Mouse (Mus musculus) regulatory T cell (primary cell): ENCODE measurements around the gene Sytl3.
"Not testable (repeated sequence)": the region's sequence is repeated elsewhere in the genome, so short reads cannot be mapped to it uniquely, and the experiment has no call there.

ENCODE experiments used
- in situ Hi-C: fragments of 300-600 bp; cut with MboI, MseI; formaldehyde crosslinking; loops from one replicate; pipeline ENCODE4 v1.15.1; 2025; ENCODE audit warnings: high pct_unique_total_duplicates

The Sytl3 gene

DNA sequence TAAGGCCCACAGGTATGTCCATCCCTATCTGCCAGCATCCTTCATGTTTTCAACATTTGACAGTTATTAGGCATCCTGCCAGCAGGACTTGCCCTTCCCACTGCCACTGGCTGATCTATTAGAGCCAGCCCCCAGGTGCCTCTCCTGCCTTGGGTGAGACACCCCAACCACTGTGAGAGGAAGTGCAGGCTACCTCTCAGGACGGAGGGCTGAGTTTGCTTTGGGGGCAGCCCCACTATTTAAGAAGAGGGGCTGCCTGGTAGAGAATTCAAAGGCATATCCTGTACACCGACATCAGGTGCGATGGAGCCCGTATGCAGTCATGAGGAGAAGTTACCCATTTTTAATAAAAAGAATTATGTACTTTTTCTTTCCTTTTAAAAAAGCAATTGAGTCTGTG, 13.2 kb upstream of the Sytl3 start:
- in situ Hi-C loops = not testable (repeated sequence)

DNA sequence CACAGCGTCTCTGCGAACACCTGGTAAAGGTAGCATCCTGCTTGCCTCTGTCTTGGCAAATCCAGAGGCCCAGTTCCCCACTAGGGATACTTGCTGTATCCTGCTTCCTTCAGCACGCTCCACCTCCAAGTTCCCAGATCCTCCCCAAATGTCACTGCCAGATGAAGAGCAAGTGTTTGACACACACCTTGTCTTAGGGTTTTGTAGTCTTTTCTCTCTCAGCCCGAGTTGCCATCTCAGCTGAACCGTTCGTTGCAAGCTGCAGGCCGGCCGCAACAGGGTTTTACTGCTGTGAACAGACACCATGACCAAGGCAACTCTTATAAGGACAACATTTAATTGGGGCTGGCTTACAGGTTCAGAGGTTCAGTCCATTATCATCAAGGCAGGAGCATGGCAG, 12.1 kb upstream of the Sytl3 start:
- in situ Hi-C loops = not testable (repeated sequence)

DNA sequence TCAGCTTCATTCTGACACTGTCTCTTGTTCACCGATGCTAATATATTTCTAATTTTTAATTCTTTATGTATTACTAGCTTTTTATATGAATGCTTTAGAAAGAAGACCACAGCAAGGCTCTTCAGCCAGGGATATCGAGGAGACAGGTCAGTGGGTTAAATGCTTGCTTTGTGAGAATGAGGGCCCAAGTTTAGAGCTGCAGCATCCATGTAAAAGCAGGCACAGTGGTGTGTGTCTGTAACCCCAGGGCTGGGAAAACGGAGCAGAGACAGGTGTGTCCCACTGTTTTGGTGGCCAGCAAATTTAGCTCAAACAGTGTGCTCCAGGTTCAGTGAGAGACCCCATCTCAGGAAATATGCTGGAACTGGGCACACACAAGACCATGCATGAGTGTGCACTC, 11.4 kb upstream of the Sytl3 start:
- in situ Hi-C loops = not testable (repeated sequence)

DNA sequence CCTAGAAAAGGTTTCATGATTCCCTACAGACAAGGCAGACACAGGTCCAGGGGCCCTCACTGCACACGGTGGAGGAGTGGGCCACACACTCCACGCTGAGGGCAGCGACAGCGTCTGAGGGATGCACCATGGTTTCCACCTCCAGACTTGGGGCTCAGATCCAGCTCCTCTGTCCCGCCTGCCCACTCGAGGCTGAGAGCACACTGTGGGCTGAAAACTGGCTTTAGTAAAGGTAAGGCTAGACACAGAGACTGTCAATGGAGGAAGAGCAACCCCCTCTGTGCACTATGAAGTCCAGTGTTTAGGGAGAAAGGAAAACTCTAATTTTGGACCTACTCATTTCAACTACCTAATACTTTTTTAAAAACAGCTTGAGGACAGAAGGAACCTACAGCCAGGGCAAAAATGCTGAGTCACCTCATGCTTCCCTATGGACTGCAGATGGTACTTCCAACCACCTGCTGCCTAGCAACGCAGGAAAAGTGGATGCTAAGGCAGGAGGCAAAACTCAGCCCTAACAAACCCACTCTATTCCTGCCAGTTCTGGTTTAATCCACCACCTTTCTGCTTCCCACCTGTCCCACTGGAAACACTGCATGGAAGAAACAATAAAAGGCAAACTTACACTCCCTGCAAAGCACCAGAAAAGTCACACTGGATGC, 7.9 kb upstream of the Sytl3 start:
- in situ Hi-C loops = loop anchor here (5.0 kb wide), 1 partner anchor 44 kb away; no protein-coding TSS in a partner anchor

DNA sequence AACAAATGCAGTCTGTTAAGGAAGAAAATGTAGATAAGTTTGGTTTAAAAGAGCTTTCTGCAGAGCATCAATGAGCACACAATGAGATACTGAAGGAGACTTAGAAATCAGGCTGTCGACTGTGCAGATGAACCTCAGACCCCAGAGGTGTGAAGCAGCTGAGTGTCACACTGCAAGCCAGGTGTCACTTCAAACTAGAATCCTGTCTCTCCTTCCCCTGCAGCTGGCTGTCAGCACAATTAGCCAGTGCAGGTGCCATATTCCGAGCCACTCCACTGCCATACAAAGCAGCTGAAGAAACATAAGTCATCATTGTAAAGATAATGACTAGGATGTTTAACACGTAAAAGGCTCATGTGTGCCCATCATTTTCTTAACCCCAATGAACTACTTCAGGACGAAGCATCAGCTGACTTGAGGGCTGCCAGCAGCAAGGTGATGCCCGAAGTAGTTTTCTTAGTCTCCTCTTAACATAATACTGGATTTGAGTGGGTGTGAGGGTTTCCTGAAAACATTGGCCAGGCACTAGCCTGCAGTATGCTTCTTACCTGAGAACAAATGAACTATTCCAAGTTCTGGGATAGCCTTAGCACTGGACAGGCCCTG, 5.4 kb upstream of the Sytl3 start:
- in situ Hi-C loops = loop anchor here (5.0 kb wide), 1 partner anchor 46 kb away; no protein-coding TSS in a partner anchor

DNA sequence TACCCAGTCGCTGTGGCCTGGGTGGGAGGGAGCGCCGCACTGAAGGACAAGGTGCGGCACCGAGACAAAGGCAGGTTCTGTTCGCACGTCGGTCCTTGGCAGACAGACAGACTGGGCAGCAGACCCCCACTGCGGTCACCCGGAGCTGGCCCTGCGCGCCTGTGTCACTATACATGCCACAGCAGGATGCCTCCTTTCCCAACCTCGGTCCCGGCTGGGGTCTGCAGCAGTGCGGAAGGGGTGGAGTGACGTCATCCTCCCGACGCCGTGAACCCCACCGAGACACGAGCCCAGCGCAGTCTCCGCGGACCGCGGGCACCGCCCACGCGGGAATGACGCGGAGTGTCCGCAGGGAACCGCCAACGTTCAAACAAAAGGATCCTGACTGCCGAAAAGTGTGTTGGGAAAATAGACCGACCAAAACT, 3.8 kb upstream of the Sytl3 start:
- in situ Hi-C loops = loop anchor here (5.0 kb wide), 1 partner anchor 338 kb away; the partner anchor contains the start of gene Dynlt1a

DNA sequence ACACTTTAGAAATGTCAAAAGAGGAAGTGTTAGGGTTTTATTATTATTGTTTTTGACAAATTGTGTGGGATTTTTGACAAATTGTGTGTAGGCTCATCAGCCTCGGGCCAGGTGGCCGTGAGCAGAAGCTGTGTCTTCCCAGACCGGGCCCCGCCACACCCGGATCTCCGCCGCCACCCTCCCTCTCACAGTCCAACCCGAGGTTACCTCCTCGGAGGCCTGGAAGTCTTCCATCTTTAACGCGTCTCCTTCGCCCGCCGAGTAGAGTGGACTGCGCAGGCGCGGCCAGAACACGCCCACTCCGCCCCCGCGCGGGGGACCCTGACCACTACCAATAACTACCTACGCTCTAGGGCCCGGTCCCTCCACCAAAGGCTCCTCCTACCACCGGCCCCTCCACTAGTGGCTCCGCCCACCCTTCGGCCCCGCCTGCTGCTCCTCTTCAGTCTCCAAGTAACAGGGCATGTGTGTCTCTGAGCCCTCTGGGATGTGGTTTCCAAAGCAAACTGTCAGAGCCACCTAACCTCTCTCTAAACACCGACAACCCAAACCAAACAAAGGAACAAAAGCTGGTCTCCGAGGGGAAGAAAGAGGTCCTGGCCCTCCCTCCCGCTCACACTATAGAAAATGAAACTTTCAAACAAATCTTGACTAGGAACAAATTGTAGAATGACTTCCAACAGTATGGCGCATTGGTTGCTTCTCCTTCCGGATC, 3.2 kb upstream of the Sytl3 start, which contains the start of gene Dynlt1f:
TSS of gene Dynlt1f (minus strand) at position 334 of the 715 bp plus-strand sequence.
- in situ Hi-C loops = loop anchor here (5.0 kb wide), 1 partner anchor 338 kb away; the partner anchor contains the start of gene Dynlt1a

DNA sequence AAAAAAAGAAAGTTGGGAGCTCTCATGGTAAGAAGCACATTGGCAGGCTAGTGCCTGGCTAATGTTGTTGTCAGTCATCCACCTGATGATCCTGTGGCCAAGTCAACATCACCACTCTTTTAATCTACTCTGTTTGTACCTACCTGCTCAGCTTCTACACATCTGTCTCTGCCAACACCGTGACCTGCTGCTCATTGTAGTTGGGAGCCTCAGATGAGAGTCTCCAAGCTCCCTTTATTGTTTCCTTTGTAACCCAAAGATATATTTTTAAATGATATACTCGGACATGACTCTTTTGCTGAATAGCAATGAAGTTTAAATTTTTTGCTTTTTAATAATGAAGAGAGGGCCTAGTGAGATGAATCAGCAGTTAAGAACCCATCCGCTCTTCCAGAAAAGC, 2.4 kb upstream of the Sytl3 start:
- in situ Hi-C loops = loop anchor here (5.0 kb wide), 1 partner anchor 339 kb away; the partner anchor contains the start of gene Dynlt1a

DNA sequence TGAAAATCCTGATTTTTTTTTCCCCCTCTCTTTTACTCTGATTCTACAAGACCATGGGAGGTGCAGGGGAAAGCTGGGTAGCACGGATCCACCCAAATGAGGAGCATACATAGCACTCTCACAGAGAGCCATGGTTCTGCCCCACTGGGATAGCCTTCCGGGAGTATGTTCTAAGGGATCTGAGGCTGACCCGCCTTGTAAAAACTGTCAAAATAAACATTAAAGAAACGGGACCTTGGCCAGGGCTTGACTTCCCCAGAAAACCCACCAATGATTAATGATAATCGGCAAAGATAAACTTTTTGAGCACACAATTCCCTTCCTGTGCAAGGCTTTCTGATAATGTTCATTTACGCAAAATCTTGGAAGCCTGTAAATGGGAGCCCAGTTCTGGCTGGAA, 1.7 kb downstream of the Sytl3 start:
- in situ Hi-C loops = loop anchor here (5.0 kb wide), 1 partner anchor 238 kb away; no protein-coding TSS in a partner anchor

DNA sequence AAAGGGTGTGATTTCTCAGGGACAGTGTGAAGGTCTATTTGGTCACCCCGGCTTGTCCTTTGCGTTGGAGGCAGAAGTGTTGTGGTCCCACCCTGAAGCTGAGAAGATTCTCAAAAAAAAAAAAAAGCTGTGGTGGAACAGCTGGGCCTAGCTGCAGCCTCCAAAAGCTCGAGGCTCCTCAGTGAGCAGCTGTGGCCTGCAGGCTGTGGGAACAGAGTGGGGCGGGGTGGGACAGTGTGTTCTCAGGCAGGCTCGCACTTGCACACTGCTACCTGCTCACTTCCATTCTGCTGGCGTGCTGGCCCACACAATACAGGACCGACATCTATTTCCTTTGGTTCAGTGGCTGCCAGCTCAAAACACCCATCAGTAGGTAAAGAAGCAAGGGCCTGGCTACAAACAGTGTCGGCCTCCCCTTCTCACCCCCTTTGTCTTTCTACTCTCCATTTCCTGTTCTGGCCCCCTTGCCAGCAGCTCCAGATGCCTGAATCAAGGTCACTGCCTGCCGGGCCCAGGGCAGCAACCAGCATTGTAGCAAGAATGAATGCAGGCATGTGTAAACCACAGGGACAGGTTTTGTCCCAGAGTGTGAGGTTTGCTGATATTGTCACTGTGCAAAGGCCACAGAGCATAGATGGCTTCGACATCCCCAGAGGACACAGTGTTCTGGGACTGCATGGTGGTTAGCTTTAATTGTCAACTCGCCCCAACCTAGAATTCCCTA, 2.4 kb downstream of the Sytl3 start:
- in situ Hi-C loops = loop anchor here (5.0 kb wide), 1 partner anchor 239 kb away; no protein-coding TSS in a partner anchor

DNA sequence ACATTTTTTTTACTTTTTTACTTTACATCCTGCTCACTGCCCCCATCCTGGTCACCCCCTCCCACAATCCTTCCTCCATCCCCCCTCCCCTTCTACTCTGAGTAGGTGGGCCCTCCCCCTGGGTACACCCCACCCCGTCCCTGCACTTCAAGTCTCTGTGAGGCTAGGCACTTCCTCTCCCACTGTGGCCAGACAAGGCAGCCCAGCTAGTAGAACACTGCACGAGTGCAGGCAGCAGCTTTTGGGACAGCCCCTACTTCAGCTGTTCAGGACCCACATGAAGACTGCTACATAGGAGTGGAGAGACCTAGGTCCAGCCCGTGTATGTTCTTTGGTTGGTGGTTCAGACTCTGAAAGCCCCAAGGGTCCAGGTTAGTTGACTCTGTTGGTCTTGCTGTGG, 3.9 kb downstream of the Sytl3 start:
- in situ Hi-C loops = loop anchor here (5.0 kb wide), 1 partner anchor 241 kb away; no protein-coding TSS in a partner anchor

DNA sequence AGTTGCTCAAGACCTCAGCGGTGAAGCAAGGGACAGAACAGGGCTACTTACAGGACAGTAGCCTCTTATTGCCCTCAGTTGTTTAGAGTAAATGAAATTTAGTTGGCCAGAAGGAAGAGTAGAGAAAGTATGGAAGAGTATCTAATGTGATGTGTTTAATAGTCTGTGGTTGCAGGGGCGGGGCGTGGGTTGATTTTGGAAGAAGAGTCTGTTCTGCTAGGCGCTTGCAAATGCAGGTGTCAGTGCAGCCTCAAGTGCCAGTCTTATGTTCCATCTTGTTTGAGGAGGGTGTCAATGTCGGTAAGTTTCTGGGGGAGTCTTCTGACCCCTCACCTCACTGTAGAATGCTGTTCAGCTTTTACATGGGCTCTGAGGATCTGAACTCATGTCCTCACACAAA, 6.5 kb downstream of the Sytl3 start:
- in situ Hi-C loops = not testable (repeated sequence)

DNA sequence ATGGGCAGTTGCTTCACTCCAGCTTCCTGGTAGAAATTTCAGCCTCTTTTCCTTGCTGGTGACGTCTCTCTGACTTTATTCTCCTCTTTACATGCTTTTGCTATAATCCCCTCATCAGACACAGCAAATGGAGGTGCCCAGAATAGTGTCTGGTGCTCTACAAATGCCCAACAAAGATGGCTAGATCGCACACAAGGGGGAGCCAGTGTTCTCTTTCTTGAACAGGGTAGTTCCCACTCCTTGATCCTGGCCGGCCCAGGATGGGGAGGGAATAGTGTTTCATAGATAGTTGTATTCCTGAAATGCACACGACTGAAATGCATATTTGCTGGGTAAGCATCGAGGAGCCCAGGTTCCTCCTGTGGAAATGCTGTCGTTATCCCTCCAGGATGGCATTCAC, 9.6 kb downstream of the Sytl3 start:
- in situ Hi-C loops = not testable (repeated sequence)

DNA sequence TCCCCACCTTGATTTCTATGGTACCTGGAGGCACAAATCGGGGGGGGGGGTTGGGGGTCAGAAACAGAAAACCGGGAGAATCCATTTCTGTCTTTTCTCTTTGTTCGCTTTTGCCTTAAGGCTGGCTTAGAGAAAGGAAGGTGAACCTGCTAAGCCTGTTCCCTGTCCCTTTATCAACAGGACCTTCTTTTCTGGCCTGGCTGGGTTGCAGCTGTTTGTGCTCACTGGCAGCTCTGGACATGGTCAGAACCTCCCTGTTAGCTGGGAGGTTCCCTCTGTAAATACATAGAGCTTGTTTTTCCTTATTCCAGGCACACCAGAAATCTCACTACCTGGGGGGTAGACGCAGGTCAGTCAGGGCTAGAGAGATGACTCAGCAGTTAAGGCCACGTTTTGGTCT, 15.4 kb downstream of the Sytl3 start:
- in situ Hi-C loops = loop anchor here (10.0 kb wide), 1 partner anchor 89 kb away; no protein-coding TSS in a partner anchor

DNA sequence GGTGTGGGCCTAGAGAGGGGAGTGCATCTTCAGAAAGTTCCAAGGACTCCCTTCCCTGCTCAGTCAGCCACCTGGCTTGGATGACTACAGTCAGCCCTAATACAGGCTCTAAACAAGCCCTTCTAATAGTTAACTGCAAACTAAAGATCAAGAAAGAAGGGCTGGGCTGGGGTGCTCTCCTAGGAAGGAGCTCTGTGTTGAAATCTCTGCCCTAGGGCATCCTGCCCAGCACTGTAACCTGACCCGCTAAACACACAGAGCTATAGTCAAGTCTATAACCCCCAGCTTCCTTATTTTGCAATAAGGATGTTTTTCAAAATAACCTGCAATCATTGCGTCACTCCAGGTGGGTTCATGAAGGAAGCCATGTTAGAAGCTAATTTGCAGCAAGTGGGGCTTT, 19.2 kb downstream of the Sytl3 start:
- in situ Hi-C loops = loop anchor here (10.0 kb wide), 1 partner anchor 93 kb away; no protein-coding TSS in a partner anchor

DNA sequence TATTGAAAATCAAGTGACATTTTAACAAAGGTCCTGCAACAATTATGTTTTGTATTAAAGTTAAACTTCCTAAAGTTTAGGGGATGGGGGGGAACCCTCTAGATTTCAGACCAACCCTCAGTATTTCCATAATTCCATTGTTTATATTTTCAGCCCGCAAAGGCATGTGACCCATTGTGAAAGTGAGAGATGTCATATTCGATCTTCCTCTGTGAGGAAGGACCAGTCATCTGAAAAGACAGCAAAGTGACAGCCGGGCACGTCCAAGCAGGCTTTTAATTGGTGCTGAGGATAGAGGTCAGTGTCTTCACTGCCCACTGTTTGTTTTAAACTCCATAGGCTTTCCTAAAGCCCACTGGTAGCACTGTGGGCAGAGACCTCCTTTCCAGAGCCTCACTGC, 22.8 kb downstream of the Sytl3 start:
- in situ Hi-C loops = not testable (repeated sequence)

DNA sequence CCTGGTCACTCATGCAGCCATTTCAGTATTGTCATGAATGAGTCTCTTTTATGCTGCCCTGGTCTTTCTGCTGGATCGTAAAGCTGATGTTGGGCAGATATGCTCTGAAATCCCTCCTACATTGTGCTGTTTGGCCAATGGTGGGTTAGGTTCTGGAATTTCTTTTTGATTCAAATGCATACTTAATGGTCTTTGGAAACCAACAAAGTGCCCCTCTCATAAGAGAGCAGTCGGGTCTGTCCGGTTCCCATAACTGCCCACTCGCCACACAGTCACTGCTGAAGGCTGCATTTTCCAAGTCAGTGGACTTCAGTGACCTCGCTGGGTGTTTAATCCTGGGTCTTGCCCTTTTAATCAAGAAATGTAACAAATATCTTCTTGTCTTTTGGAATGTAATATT, 24.8 kb downstream of the Sytl3 start:
- in situ Hi-C loops = not testable (repeated sequence)

DNA sequence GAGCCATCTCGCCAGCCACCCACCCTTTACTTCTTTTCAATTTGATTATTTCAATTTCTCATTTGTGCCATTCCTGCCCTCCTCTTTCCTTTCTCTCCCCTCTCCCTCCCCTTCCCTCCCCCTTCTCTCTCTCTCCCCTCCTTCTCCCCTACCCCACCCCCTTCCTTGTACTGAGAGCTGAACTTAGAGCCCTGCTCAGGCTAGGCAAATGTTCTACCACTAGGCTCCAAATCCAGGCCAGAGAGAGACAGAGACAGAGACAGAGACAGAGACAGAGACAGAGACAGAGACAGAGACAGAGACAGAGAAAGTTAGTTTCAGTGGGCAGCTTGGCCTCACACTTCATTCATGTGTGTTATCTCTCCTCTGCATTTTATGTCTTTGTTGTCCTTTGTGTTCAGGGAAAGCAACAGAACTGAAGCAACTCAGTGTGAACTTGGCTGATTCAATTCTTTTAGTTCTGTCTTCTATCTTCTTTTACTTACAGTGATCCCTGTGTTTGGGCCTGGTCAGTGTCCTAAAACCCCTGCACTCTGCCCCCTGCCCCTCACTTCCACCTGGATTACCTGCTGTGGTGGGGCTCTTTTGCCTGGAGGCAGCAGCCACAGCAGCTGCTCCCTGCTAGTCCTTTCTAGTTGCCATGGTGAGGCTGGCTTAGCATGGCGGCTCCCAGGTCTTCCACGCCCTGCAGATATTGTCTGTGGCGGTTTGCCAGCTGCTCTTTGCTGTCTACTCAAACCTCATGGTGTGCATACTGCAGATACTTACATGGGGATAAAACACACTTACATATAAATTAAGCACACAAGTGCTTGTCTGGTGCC, 25.8 kb downstream of the Sytl3 start:
- in situ Hi-C loops = loop anchor here (5.0 kb wide), 1 partner anchor 287 kb away; no protein-coding TSS in a partner anchor

DNA sequence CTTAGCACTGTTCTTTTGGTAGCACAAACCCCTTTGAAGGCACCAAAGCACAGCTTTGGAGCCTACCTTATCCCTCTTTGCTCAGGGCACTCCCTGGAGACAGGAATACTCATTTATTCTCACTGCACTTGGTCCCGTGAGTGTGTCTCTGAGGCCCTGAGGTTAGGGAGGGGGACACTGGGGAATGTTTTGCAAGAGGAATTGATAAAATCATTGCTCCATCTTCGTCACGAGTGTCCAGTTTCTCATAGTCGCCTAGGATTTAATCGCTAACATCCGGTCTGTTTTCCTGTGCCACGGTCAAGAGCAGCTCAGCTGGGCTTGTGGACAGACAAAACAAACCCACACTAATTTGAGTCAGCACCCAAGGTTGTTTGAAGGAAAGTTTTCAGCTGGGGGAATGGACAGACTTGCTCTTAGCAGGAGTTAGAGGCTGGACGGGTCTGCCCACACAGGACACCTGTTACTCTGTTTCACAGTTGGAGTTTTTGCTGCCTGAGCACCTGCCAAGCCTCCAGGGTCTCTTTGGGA, 26.5 kb downstream of the Sytl3 start:
- in situ Hi-C loops = loop anchor here (5.0 kb wide), 1 partner anchor 288 kb away; no protein-coding TSS in a partner anchor
